Mouse (Mus musculus) liver, embryonic 14.5 days (tissue): Measurements from ENCODE around the gene Antxrl. TPM values are rescaled to one million over a fixed set of nuclear protein-coding genes. Genes with fewer than 3 reads are reported as not detected.

ENCODE experiments used
- ATAC-seq: fragments of 200-750 bp; cut with Nextera tagmentation; 2 replicates; pipeline ENCODE4 v1.8.0; 2017; ENCODE audit warnings: moderate number of reproducible peaks, mild to moderate bottlenecking, moderate library complexity; ENCODE audit not compliant: insufficient read depth
- DNase-seq, 3 experiments: peaks; one replicate each; pipeline ENCODE4 v3.0.0-alpha.2; 2012 to 2013; ENCODE audit warnings: low read depth in 3 of 3, low spot score in 3 of 3
- H3K27ac ChIP-seq: fragments of 300-500 bp; sonication (generic); 2 replicates; pipeline ENCODE4 v1.5.1; 2014; ENCODE audit warnings: moderate library complexity, mild to moderate bottlenecking, control low read depth, inconsistent platforms
- H3K27me3 ChIP-seq: fragments of 300-500 bp; sonication (generic); 2 replicates; pipeline ENCODE4 v1.6.1; 2014; ENCODE audit warnings: mild to moderate bottlenecking, low read length, moderate library complexity; ENCODE audit not compliant: control insufficient read depth, insufficient read depth
- H3K36me3 ChIP-seq: fragments of 300-500 bp; sonication (generic); replicated peaks from 2 replicates; pipeline ENCODE4 v1.6.1; 2014; ENCODE audit warnings: low read depth; ENCODE audit not compliant: control insufficient read depth, insufficient read depth
- H3K4me1 ChIP-seq, 2 experiments: fragments of 200-500 bp in 1 of 2; fragments of 300-500 bp in 1 of 2; sonication (generic) in 1 of 2; replicated peaks; 2 replicates each; pipeline ENCODE4 v1.6.1; 2012 to 2014; ENCODE audit warnings: antibody characterized with exemption in 1 of 2, inconsistent platforms in 1 of 2, low read length in 1 of 2; ENCODE audit not compliant: control insufficient read depth in 2 of 2, insufficient read depth in 2 of 2
- H3K4me2 ChIP-seq: fragments of 300-500 bp; sonication (generic); 2 replicates; pipeline ENCODE4 v1.6.1; 2014; ENCODE audit warnings: low read depth, mild to moderate bottlenecking, control low read depth, moderate library complexity
- H3K4me3 ChIP-seq, 2 experiments: fragments of 200-500 bp in 1 of 2; fragments of 300-500 bp in 1 of 2; sonication (generic) in 1 of 2; 2 replicates each; pipeline ENCODE4 v1.5.1; 2012 to 2014; ENCODE audit warnings: low read depth in 2 of 2, low read length in 2 of 2, mild to moderate bottlenecking in 2 of 2, control low read depth in 1 of 2, inconsistent platforms in 1 of 2, moderate library complexity in 1 of 2; ENCODE audit not compliant: insufficient read depth in 1 of 2
- H3K9ac ChIP-seq: fragments of 300-500 bp; sonication (generic); replicated peaks from 2 replicates; pipeline ENCODE4 v1.6.1; 2014; ENCODE audit warnings: mild to moderate bottlenecking, control low read depth, moderate library complexity
- H3K9me3 ChIP-seq: fragments of 300-500 bp; sonication (generic); 2 replicates; pipeline ENCODE4 v1.6.1; 2016; ENCODE audit warnings: low read length, mixed read lengths; ENCODE audit not compliant: control insufficient read depth
- CTCF ChIP-seq: IDR thresholded peaks from 2 replicates; pipeline ENCODE4 v1.5.1; 2016; ENCODE audit warnings: antibody characterized with exemption, low read depth, control low read depth
- EP300 ChIP-seq: IDR thresholded peaks from 2 replicates; pipeline ENCODE4 v1.6.1; 2016; ENCODE audit warnings: antibody characterized with exemption, low read depth
- WGBS: fragments of 180-500 bp; shearing (Covaris S2); extraction: QIAGEN DNeasy Blood & Tissue Kit; methylation state at CpG from one replicate; pipeline ENCODE4 v1.1.7; 2014; ENCODE audit not compliant: insufficient replicate concordance; 5-methylcytosine and 5-hydroxymethylcytosine counted together
- polyA plus RNA-seq, 2 experiments: library from polyadenylated mRNA; depleted of rRNA in 1 of 2; stranded (reverse) in 1 of 2; unstranded in 1 of 2; fragments of >200 nt; fragmentation: Nextera tagmentation in 1 of 2; extraction: Ambion mirVana in 1 of 2; gene quantifications; 2 replicates each; pipeline versions ENCODE4 v1.2.1 to v1.2.3; 2012 to 2014

The Antxrl gene
- polyA plus RNA-seq, 2 experiments, result not detected

DNA sequence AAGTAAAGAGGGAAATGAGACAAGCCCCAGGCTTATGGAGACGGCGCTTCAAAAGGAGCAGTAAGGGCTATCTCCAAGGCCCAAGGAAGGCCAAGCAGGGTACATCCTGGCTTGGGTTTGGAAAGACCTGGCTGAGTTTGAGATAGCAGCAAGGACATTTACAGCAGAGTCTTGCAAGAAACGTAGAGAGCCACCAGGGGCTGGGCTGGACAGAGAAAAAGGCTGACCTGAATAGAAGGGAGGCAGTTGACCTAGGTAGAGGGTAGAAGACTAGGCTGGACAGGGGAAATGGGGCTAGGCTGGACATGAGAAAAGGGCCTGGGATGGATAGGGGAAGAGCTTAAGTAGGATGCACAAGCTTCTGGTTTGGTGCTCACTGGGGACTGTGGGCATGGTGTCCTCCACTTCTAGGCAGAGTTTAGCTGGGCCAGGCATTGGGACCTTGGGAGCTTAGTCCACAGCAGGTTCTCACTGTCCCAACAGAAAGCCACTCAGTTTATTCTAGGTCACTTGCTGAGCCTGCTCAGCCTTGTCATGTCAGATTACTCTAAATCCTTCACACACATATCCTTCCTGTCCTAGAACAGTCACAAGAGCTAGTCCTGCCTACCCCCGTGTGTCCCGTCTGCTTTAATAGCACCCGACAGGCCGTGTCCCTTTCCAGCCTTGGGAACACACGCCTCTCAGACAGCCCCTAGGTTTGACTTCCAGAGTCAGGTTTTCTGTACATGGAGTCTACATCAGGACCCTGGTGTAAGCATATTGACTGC lies 18.5 kb upstream of the Antxrl start:
- no peak overlapping the region for H3K9ac ChIP-seq
- 70% methylated on average over 8 of the region's 8 CpGs for WGBS
- H3K4me2 ChIP-seq, result no peak overlapping the region
- no peaks in the 10 kb centered on the region for H3K27me3 ChIP-seq
- H3K4me1 ChIP-seq, result no peaks in the 10 kb centered on the region
- no peak overlapping the region for H3K4me3 ChIP-seq
- H3K36me3 ChIP-seq, result no peaks in the 10 kb centered on the region
- ATAC-seq (no peak), DNase-seq (no peak)
- TF ChIP-seq EP300, result no peak
- TF ChIP-seq CTCF, result no peak
- H3K27ac ChIP-seq, result no peak overlapping the region
- no peaks in the 10 kb centered on the region for H3K9me3 ChIP-seq

- Histone ChIP-seq H3K4me2 (no peak overlapping the region), H3K27ac (no peak overlapping the region), H3K9me3 (no peaks in the 10 kb centered on the region), H3K36me3 (no peaks in the 10 kb centered on the region), H3K9ac (no peak overlapping the region), H3K27me3 (no peaks in the 10 kb centered on the region), H3K4me3 (no peak overlapping the region), H3K4me1 (no peaks in the 10 kb centered on the region)
- 44% methylated on average over 4 of the region's 4 CpGs for WGBS
- TF ChIP-seq EP300 (no peak), CTCF (no peak)
- ATAC-seq (no peak), DNase-seq (no peak)
Measured at GRCm38 (mm10) chr14:34041241-34041640, 11.3 kb upstream of the Antxrl start.

DNA sequence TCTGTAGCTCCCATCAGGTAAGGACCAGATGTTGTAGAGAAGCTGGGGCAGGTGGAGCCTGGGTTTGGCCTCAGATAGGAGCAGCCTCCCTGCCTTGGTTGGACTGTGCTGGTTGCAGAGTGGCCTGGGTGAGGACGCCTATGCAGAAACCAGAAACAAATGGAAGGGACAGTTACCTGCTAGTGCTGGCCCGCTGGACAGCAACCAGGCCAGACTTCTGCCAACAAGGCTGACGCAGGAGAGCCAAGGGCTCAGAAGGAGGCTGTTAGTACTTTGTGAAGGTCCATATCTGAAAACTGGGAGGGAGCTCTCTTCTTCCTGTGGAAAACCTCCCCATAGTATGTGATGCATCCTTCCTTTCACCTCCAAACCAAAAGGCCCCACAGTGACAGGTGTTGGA lies 9.2 kb upstream of the Antxrl start:
- 25% methylated on average over 3 of the region's 3 CpGs for WGBS
- Histone ChIP-seq H3K4me1 (no peaks in the 10 kb centered on the region), H3K4me3 (no peak overlapping the region), H3K27ac (no peak overlapping the region), H3K36me3 (no peaks in the 10 kb centered on the region), H3K9ac (no peak overlapping the region), H3K4me2 (no peak overlapping the region), H3K9me3 (no peaks in the 10 kb centered on the region), H3K27me3 (no peaks in the 10 kb centered on the region)
- no peak for TF ChIP-seq CTCF
- TF ChIP-seq EP300, result no peak
- DNase-seq (no peak), ATAC-seq (no peak)

DNA sequence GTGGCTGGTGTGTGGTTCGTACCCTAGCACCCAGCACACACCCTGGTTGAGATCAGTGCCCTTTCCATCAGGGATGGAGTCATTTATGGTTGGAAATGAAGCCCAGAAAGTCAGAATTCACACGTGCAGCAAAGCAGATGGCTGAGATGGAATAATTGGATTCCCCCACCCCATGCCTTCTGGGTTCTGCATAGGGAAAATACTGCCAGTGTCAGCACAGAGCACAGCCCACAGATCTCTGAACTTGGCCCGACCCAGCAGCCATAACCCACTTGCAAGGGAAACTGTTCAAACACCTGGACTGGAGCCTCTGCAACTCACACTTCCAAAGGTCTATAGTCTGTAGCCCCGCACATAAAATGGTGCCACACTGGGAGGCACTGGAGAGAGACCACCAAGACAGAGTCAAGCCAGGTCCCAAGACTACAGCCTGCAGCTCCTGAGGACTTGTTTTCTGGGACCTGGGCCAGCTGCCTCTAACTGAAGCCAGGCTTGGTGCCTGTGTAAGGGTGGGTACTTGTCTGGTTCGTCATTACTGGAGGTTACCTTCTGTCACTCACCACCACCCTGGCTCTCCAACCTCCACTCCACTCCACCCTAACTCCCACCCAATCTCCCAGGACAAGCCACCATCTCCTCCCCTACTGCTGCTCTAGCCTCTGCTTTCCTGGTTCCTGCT lies 2.3 kb upstream of the Antxrl start:
- H3K9ac ChIP-seq, result no peak overlapping the region
- no peak for DNase-seq
- no peaks in the 10 kb centered on the region for H3K4me1 ChIP-seq
- 48% methylated on average over 5 of the region's 5 CpGs for WGBS
- H3K27ac ChIP-seq, result no peak overlapping the region
- H3K36me3 ChIP-seq, result no peaks in the 10 kb centered on the region
- H3K27me3 ChIP-seq, result no peaks in the 10 kb centered on the region
- no peak for TF ChIP-seq CTCF
- TF ChIP-seq EP300, result no peak
- H3K4me2 ChIP-seq, result no peak overlapping the region
- H3K4me3 ChIP-seq, result no peak overlapping the region
- ATAC-seq, result no peak
- no peaks in the 10 kb centered on the region for H3K9me3 ChIP-seq

DNA sequence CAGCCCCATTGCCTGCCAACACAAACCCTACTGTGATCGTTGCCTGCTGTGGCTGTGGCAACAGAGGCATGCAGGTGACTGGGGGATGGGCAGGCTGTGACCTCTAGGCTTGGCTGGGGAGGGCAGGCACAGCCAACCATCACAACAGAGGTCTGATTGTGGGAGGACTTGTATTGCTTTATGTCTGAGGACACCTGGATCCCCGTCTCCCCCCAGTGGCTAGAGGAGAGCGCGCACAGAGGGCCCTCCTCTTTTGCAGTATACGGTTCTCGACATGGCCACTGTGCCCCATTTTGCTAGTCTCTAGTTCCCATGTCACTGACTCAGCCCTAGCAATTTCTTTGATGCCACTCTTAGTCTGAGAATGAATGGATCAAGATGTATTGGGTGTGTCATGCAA lies 19.2 kb downstream of the Antxrl start:
- ATAC-seq (no peak), DNase-seq (no peak)
- no peak overlapping the region for H3K9ac ChIP-seq
- H3K4me1 ChIP-seq, result no peaks in the 10 kb centered on the region
- H3K9me3 ChIP-seq, result no peaks in the 10 kb centered on the region
- no peak overlapping the region for H3K4me2 ChIP-seq
- H3K27ac ChIP-seq, result no peak overlapping the region
- no peaks in the 10 kb centered on the region for H3K27me3 ChIP-seq
- WGBS, result 58% methylated on average over 6 of the region's 6 CpGs
- no peak overlapping the region for H3K4me3 ChIP-seq
- TF ChIP-seq CTCF (no peak), EP300 (no peak)
- H3K36me3 ChIP-seq, result no peaks in the 10 kb centered on the region
